Mouse (Mus musculus): Measurements from ENCODE around the gene Vapb. TPM values are rescaled to one million over a fixed set of nuclear protein-coding genes. Genes with fewer than 3 reads are reported as not detected.

Vapb gene
- total and polyA plus RNA-seq, 2 experiments from 2014 or later = 15.8 to 34.1 TPM

GRCm38 (mm10) chr2:173730444-173730966 lies 6.8 kb upstream of the Vapb start:
- WGBS = 5% methylated on average over 9 of the region's 9 CpGs
- Histone ChIP-seq H3K4me2 (ENCODE audit: low read depth, low read length) (0 out of 2 replicates have a peak overlapping the region, but pooled peaks have one; percentile 8), H3K4me1 (ENCODE audit: insufficient read depth, low read length) (peaks cover 4% of the 10 kb centered on the region; the same call in 1 of the 2 replicates), H3K4me3 (ENCODE audit: low read length) (no peak overlapping the region), H3K9me3 (ENCODE audit: low read length) (no peaks in the 10 kb centered on the region), H3K9ac (replicated peaks; ENCODE audit: low read length) (no peak overlapping the region), H3K36me3 (ENCODE audit: insufficient read depth, low read length) (no peaks in the 10 kb centered on the region), H3K27me3 (ENCODE audit: insufficient read depth, low read length) (no peaks in the 10 kb centered on the region), H3K27ac (no peak overlapping the region)
- DNase-seq (ENCODE audit: low spot score) = peak; percentile 55
- ATAC-seq = peak; percentile 80
- no peak for TF ChIP-seq CTCF (IDR thresholded peaks at IDR 0.05; ENCODE audit: low read depth)

DNA sequence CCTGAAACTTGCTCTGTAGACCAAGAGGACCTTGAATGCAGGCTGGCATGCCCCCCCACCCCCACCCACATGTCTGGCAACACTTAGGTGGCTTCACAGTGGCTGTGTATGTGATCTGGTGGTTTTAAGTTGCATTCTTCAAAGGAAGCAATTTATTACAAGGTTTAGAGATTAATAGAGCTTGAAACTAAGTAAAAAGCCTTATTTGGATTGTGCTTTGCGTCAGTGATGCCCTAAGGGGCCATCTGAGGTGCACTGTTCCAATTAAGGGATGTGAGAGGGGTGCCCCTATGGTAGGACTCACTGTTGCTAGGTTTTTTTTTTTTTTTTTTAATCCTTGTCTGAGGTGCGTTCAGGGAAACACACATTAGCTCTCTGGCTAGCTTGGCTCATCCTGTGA lies 2.9 kb upstream of the Vapb start:
- ATAC-seq (no peak), DNase-seq (ENCODE audit: low spot score) (no peak)
- Histone ChIP-seq H3K4me3 (ENCODE audit: low read length) (no peak overlapping the region), H3K9ac (replicated peaks; ENCODE audit: low read length) (no peak overlapping the region), H3K9me3 (ENCODE audit: low read length) (no peaks in the 10 kb centered on the region), H3K27me3 (ENCODE audit: insufficient read depth, low read length) (no peaks in the 10 kb centered on the region), H3K4me2 (ENCODE audit: low read depth, low read length) (no peak overlapping the region), H3K27ac (no peak overlapping the region), H3K4me1 (ENCODE audit: insufficient read depth, low read length) (peaks cover 14% of the 10 kb centered on the region), H3K36me3 (ENCODE audit: insufficient read depth, low read length) (no peaks in the 10 kb centered on the region)
- WGBS = 56% methylated on average over 2 of the region's 2 CpGs
- no peak for TF ChIP-seq CTCF (IDR thresholded peaks at IDR 0.05; ENCODE audit: low read depth)

- Histone ChIP-seq H3K4me2 (ENCODE audit: low read depth, low read length) (peak overlapping the region; percentile 75), H3K9ac (replicated peaks; ENCODE audit: low read length) (peak overlapping the region; percentile 83; the same call in 1 of the 2 replicates), H3K4me3 (ENCODE audit: low read length) (peak overlapping the region; percentile 78), H3K27ac (no peak overlapping the region), H3K27me3 (ENCODE audit: insufficient read depth, low read length) (no peaks in the 10 kb centered on the region), H3K9me3 (ENCODE audit: low read length) (no peaks in the 10 kb centered on the region), H3K36me3 (ENCODE audit: insufficient read depth, low read length) (no peaks in the 10 kb centered on the region), H3K4me1 (ENCODE audit: insufficient read depth, low read length) (peaks cover 10% of the 10 kb centered on the region)
- WGBS = 90% methylated on average over 9 of the region's 9 CpGs
- no peak for TF ChIP-seq CTCF (IDR thresholded peaks at IDR 0.05; ENCODE audit: low read depth)
- DNase-seq (ENCODE audit: low spot score) = no peak
- ATAC-seq = no peak
Observed at GRCm38 (mm10) chr2:173738232-173738631, 921 bp downstream of the Vapb start.

GRCm38 (mm10) chr2:173739107-173739506 lies 1.8 kb downstream of the Vapb start:
- WGBS = 91% methylated on average over 7 of the region's 7 CpGs
- no peak overlapping the region for H3K4me2 ChIP-seq (ENCODE audit: low read depth, low read length)
- H3K9ac ChIP-seq (replicated peaks; ENCODE audit: low read length) = no peak overlapping the region
- no peak for ATAC-seq
- no peaks in the 10 kb centered on the region for H3K27me3 ChIP-seq (ENCODE audit: insufficient read depth, low read length)
- TF ChIP-seq CTCF (IDR thresholded peaks at IDR 0.05; ENCODE audit: low read depth) = no peak
- DNase-seq (ENCODE audit: low spot score) = no peak
- H3K4me1 ChIP-seq (ENCODE audit: insufficient read depth, low read length) = peaks cover 10% of the 10 kb centered on the region
- H3K27ac ChIP-seq = no peak overlapping the region
- no peak overlapping the region for H3K4me3 ChIP-seq (ENCODE audit: low read length)
- no peaks in the 10 kb centered on the region for H3K9me3 ChIP-seq (ENCODE audit: low read length)
- no peaks in the 10 kb centered on the region for H3K36me3 ChIP-seq (ENCODE audit: insufficient read depth, low read length)

DNA sequence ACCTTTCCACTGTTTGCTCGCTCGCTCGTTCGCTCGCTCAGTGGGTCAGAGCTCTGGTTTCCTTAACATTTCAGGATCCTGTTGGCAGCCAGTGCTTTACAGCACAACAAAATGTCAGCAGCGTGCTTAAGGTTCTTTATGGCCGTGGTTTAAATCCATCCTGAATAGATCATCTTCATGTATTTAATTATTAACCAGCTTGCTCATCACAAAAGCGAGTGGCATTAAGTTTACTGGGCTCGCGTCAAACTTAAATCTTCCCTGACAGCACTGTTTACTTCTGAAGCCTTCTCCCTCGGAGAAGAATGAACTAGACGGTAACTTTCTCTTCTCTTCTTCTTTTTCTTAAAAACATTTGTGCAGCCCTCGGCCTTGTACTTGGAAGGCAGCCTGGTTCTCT lies 4.8 kb downstream of the Vapb start:
- H3K4me2 ChIP-seq (ENCODE audit: low read depth, low read length) = 0 out of 2 replicates have a peak overlapping the region, but pooled peaks have one; percentile 19
- no peak overlapping the region for H3K27ac ChIP-seq
- DNase-seq (ENCODE audit: low spot score) (no peak), ATAC-seq (no peak)
- peaks cover 10% of the 10 kb centered on the region for H3K4me1 ChIP-seq (ENCODE audit: insufficient read depth, low read length)
- no peaks in the 10 kb centered on the region for H3K36me3 ChIP-seq (ENCODE audit: insufficient read depth, low read length)
- no peak for TF ChIP-seq CTCF (IDR thresholded peaks at IDR 0.05; ENCODE audit: low read depth)
- H3K27me3 ChIP-seq (ENCODE audit: insufficient read depth, low read length) = no peaks in the 10 kb centered on the region
- WGBS = 58% methylated on average over 13 of the region's 13 CpGs
- no peak overlapping the region for H3K4me3 ChIP-seq (ENCODE audit: low read length)
- H3K9me3 ChIP-seq (ENCODE audit: low read length) = no peaks in the 10 kb centered on the region
- no peak overlapping the region for H3K9ac ChIP-seq (replicated peaks; ENCODE audit: low read length)

- H3K9me3 ChIP-seq (ENCODE audit: low read length) = no peaks in the 10 kb centered on the region
- no peak overlapping the region for H3K4me3 ChIP-seq (ENCODE audit: low read length)
- no peak overlapping the region for H3K9ac ChIP-seq (replicated peaks; ENCODE audit: low read length)
- no peak for TF ChIP-seq CTCF (IDR thresholded peaks at IDR 0.05; ENCODE audit: low read depth)
- DNase-seq (ENCODE audit: low spot score) (no peak), ATAC-seq (no peak)
- H3K27ac ChIP-seq = no peak overlapping the region
- no peaks in the 10 kb centered on the region for H3K36me3 ChIP-seq (ENCODE audit: insufficient read depth, low read length)
- H3K27me3 ChIP-seq (ENCODE audit: insufficient read depth, low read length) = no peaks in the 10 kb centered on the region
- no peak overlapping the region for H3K4me2 ChIP-seq (ENCODE audit: low read depth, low read length)
- H3K4me1 ChIP-seq (ENCODE audit: insufficient read depth, low read length) = peaks cover 10% of the 10 kb centered on the region
- whole genome bisulfite sequencing = 68% methylated on average over 9 of the region's 9 CpGs
Observed at GRCm38 (mm10) chr2:173742744-173743143, 5.4 kb downstream of the Vapb start.

DNA sequence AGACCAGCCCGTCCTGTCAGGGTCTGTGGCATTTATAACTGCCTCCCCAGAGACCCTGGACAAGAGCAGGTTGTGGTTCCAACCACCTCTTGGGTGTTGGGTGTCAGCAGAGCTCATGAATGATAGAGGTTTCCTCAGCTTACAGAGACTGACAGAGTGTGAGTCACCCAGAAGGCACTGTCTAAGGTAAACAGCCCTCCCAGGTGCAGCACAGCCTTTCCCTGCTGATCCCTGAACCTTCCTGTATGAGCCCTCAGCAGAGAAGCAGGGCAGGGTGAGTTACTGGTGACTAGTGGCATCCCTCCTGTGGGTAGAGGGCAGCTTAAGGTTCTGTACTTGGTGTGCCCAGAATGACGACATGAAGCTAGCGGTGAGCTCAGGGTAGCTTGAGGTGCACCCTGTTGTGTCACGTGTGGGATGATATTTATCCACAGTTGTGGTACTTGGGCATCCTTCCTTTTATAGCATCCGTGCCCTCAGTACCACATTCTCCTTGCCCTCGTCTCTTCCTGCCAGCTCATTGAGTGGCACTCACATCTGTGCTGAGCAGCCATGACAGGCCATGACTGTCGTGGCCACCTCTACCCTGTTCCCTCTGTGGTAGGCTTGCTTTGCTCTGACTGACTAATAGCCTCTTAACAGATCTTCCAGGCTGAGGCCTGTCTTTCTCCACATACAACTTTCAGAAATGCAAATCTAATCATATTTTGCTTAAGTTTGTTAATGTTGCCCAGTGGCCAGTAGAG lies 6.9 kb downstream of the Vapb start:
- no peaks in the 10 kb centered on the region for H3K9me3 ChIP-seq (ENCODE audit: low read length)
- H3K4me3 ChIP-seq (ENCODE audit: low read length) = no peak overlapping the region
- DNase-seq (ENCODE audit: low spot score) (no peak), ATAC-seq (no peak)
- no peaks in the 10 kb centered on the region for H3K4me1 ChIP-seq (ENCODE audit: insufficient read depth, low read length)
- no peaks in the 10 kb centered on the region for H3K36me3 ChIP-seq (ENCODE audit: insufficient read depth, low read length)
- no peak overlapping the region for H3K9ac ChIP-seq (replicated peaks; ENCODE audit: low read length)
- WGBS = 90% methylated on average over 7 of the region's 7 CpGs
- H3K4me2 ChIP-seq (ENCODE audit: low read depth, low read length) = no peak overlapping the region
- TF ChIP-seq CTCF (IDR thresholded peaks at IDR 0.05; ENCODE audit: low read depth) = no peak
- no peak overlapping the region for H3K27ac ChIP-seq
- H3K27me3 ChIP-seq (ENCODE audit: insufficient read depth, low read length) = no peaks in the 10 kb centered on the region
